8 mouse cellular contexts compared by ENCODE assay signal in genomic region chr11:62076345-62077156, GRCm38 (mm10).
A peak's percentile ranks its signal among the peaks of the same experiment; 100 is the strongest.
DNase-seq lines count a peak whose midpoint lies in the region; ATAC-seq and TF ChIP-seq lines count a peak whose summit lies in the region.

No protein-coding gene starts in this region.

- ATAC-seq in erythroblast, adult 5-6 weeks (replicated peaks; ENCODE audit: low FRiP score, poor library complexity, severe bottlenecking): peak; percentile 83
- peak; percentile 99 for ATAC-seq in kidney, embryonic 14.5 days (ENCODE audit: low FRiP score, low TSS enrichment)
- peak; percentile 99 for ATAC-seq in limb, embryonic 14.5 days (ENCODE audit: low FRiP score, low read depth)
- peak; percentile 98 for ATAC-seq in midbrain, postnatal 0 days (ENCODE audit: low FRiP score)

- 5% methylated on average over 40 of the region's 42 CpGs for WGBS in kidney, embryonic 14.5 days
- WGBS in limb, embryonic 14.5 days: 8% methylated on average over 24 of the region's 42 CpGs
- WGBS in midbrain, postnatal 0 days: 4% methylated on average over 35 of the region's 42 CpGs

- peak overlapping the region; percentile 79 for H3K4me2 ChIP-seq in kidney, embryonic 14.5 days (replicated peaks; ENCODE audit: low read depth, low read length)
- peak overlapping the region; percentile 91 for H3K4me2 ChIP-seq in limb, embryonic 14.5 days (replicated peaks; ENCODE audit: low read depth, low read length, severe bottlenecking)
- peak overlapping the region; percentile 71 for H3K4me2 ChIP-seq in midbrain, postnatal 0 days (ENCODE audit: low read depth, low read length, poor library complexity, severe bottlenecking)

- TF ChIP-seq CTCF in brain, embryonic 14.5 days (IDR thresholded peaks at IDR 0.05; ENCODE audit: borderline replicate concordance, extremely low read depth, insufficient read depth, insufficient read length): no peak
- TF ChIP-seq CTCF in midbrain, postnatal 0 days (IDR thresholded peaks at IDR 0.05): no peak

- H3K27me3 ChIP-seq in kidney, embryonic 14.5 days (ENCODE audit: control insufficient read depth, insufficient read depth, low read length): no peaks in the 10 kb centered on the region
- H3K27me3 ChIP-seq in limb, embryonic 14.5 days (ENCODE audit: control insufficient read depth, insufficient read depth, low read length): no peaks in the 10 kb centered on the region
- 0 out of 2 replicates have a peak, but pooled peaks cover 2% of the 10 kb centered on the region for H3K27me3 ChIP-seq in midbrain, postnatal 0 days (ENCODE audit: insufficient read depth, low read length)

- H3K9ac ChIP-seq in kidney, embryonic 14.5 days (ENCODE audit: low read depth, low read length): peak overlapping the region; percentile 73
- H3K9ac ChIP-seq in limb, embryonic 14.5 days (ENCODE audit: low read depth, low read length, severe bottlenecking): peak overlapping the region; percentile 83
- H3K9ac ChIP-seq in midbrain, postnatal 0 days (replicated peaks; ENCODE audit: low read length, poor library complexity, severe bottlenecking): peak overlapping the region; percentile 61

- H3K27ac ChIP-seq in kidney, embryonic 14.5 days (ENCODE audit: low read depth, low read length): peak overlapping the region; percentile 94
- H3K27ac ChIP-seq in limb, embryonic 14.5 days (replicated peaks; ENCODE audit: low read depth, low read length): peak overlapping the region; percentile 87
- H3K27ac ChIP-seq in midbrain, postnatal 0 days (ENCODE audit: low read depth, low read length): peak overlapping the region; percentile 78

- DNase-seq in B cell, adult 2 months: peak; percentile 76 to 79
- peak; percentile 100 for DNase-seq in brain, embryonic 14.5 days (ENCODE audit: low read depth)
- DNase-seq in heart, adult 9 months (ENCODE audit: low spot score in 2 of 2): peak; percentile 98
- peak; percentile 100 for DNase-seq in limb, embryonic 14.5 days (ENCODE audit: low spot score)
- DNase-seq in midbrain, postnatal 0 days (ENCODE audit: low spot score): peak; percentile 99
- peak; percentile 67 to 92 for DNase-seq in spleen, postnatal 10 days (ENCODE audit: low spot score in 2 of 2)

- no peaks in the 10 kb centered on the region for H3K9me3 ChIP-seq in kidney, embryonic 14.5 days (ENCODE audit: control insufficient read depth, low read length)
- no peaks in the 10 kb centered on the region for H3K9me3 ChIP-seq in limb, embryonic 14.5 days (ENCODE audit: control insufficient read depth, low read length)
- no peaks in the 10 kb centered on the region for H3K9me3 ChIP-seq in midbrain, postnatal 0 days (ENCODE audit: low read length)

- H3K36me3 ChIP-seq in kidney, embryonic 14.5 days (ENCODE audit: control insufficient read depth, insufficient read depth, low read length): no peaks in the 10 kb centered on the region
- no peaks in the 10 kb centered on the region for H3K36me3 ChIP-seq in limb, embryonic 14.5 days (ENCODE audit: control insufficient read depth, insufficient read depth, low read length)
- H3K36me3 ChIP-seq in midbrain, postnatal 0 days (ENCODE audit: insufficient read depth, low read length): no peaks in the 10 kb centered on the region

- peaks cover 5% of the 10 kb centered on the region for H3K4me1 ChIP-seq in kidney, embryonic 14.5 days (ENCODE audit: control insufficient read depth, insufficient read depth, low read length)
- H3K4me1 ChIP-seq in limb, embryonic 14.5 days (ENCODE audit: control insufficient read depth, insufficient read depth, low read length): peaks cover 6% of the 10 kb centered on the region; the same call in 1 of the 2 replicates
- no peaks in the 10 kb centered on the region for H3K4me1 ChIP-seq in midbrain, postnatal 0 days (ENCODE audit: insufficient read depth, low read length)

- H3K4me3 ChIP-seq in kidney, embryonic 14.5 days (ENCODE audit: low read length): peak overlapping the region; percentile 70
- peak overlapping the region; percentile 80 for H3K4me3 ChIP-seq in limb, embryonic 14.5 days (replicated peaks; ENCODE audit: low read length)
- peak overlapping the region; percentile 50 for H3K4me3 ChIP-seq in midbrain, postnatal 0 days (ENCODE audit: low read depth, low read length)

- peak; percentile 89 for TF ChIP-seq POLR2A in brain, embryonic 14.5 days (IDR thresholded peaks at IDR 0.05; ENCODE audit: borderline replicate concordance, extremely low read depth, insufficient read depth, insufficient read length, poor library complexity, severe bottlenecking)
- peak; percentile 85; the same call in 1 of the 2 replicates for TF ChIP-seq POLR2A in limb, embryonic 14.5 days (IDR thresholded peaks at IDR 0.05; ENCODE audit: borderline replicate concordance, extremely low read depth, insufficient read depth, insufficient read length)

Comparison
In these comparisons a context has a peak if more than half of its experiments do, and no peak if none do; other contexts are left out.
1. Peak in every context shown above with its lines: DNase-seq, ATAC-seq, H3K4me3 ChIP-seq and H3K27ac ChIP-seq.